Mouse (Mus musculus): ENCODE measurements around the gene Pid1. TPM values are rescaled to one million over a fixed set of nuclear protein-coding genes. Genes with fewer than 3 reads are reported as not detected.

The Pid1 gene
- total and polyA plus RNA-seq, 3 experiments: not detected

GRCm38 (mm10) chr1:84077023-84077422 lies 287.0 kb downstream of the Pid1 start:
- no peaks in the 10 kb centered on the region for H3K4me1 ChIP-seq (ENCODE audit: control insufficient read depth in 1 of 2, insufficient read depth in 2 of 2)
- dilution Hi-C loops (cut with MboI; ENCODE audit: extremely low pct_ligation_motif_present, extremely low pct_unique_long_range_greater_than_20kb, low sequenced_read_pairs) (no loop called here), in situ Hi-C loops (cut with MboI; ENCODE audit: low pct_ligation_motif_present, low pct_unique_long_range_greater_than_20kb, low sequenced_read_pairs) (no loop called here)
- H3K36me3 ChIP-seq (replicated peaks in 1 of 2; ENCODE audit: control insufficient read depth in 1 of 2, insufficient read depth in 1 of 2, low read length in 1 of 2): no peaks in the 10 kb centered on the region
- H3K27ac ChIP-seq (ENCODE audit: insufficient read depth, low read depth): no peak overlapping the region
- TF ChIP-seq NELFE (IDR thresholded peaks at IDR 0.05; ENCODE audit: low read depth, low read length) (no peak), CTCF (conservative IDR thresholded peaks at IDR 0.05 in 1 of 2, IDR thresholded peaks at IDR 0.05 in 1 of 2; ENCODE audit: low read depth in 2 of 2, low read length in 2 of 2) (no peak), TCF12 (IDR thresholded peaks at IDR 0.05; ENCODE audit: low read depth, low read length) (no peak)
- no peak overlapping the region for H3K9ac ChIP-seq (ENCODE audit: insufficient read depth, low read depth)
- H3K79me2 ChIP-seq (replicated peaks; ENCODE audit: control insufficient read depth, extremely low read depth, insufficient read depth, poor library complexity, severe bottlenecking): no peaks in the 10 kb centered on the region
- no peak overlapping the region for H3K4me3 ChIP-seq (replicated peaks in 1 of 3; ENCODE audit: low read depth in 2 of 3, low read length in 2 of 3, poor library complexity in 1 of 3)
- no peak for DNase-seq (ENCODE audit: extremely low read depth)
- no peaks in the 10 kb centered on the region for H3K9me3 ChIP-seq (replicated peaks; ENCODE audit: low read length)
- no peak overlapping the region for H3K4me2 ChIP-seq (ENCODE audit: insufficient read depth, low read depth, poor library complexity, severe bottlenecking)
- H3K27me3 ChIP-seq (replicated peaks): no peaks in the 10 kb centered on the region

GRCm38 (mm10) chr1:84056884-84057630 lies 306.9 kb downstream of the Pid1 start:
- Histone ChIP-seq H3K27ac (ENCODE audit: insufficient read depth, low read depth) (no peak overlapping the region), H3K9me3 (replicated peaks; ENCODE audit: low read length) (no peaks in the 10 kb centered on the region), H3K27me3 (replicated peaks) (no peaks in the 10 kb centered on the region), H3K79me2 (replicated peaks; ENCODE audit: control insufficient read depth, extremely low read depth, insufficient read depth, poor library complexity, severe bottlenecking) (no peaks in the 10 kb centered on the region), H3K4me2 (ENCODE audit: insufficient read depth, low read depth, poor library complexity, severe bottlenecking) (no peak overlapping the region), H3K4me1 (ENCODE audit: control insufficient read depth in 1 of 2, insufficient read depth in 2 of 2) (no peaks in the 10 kb centered on the region), H3K36me3 (replicated peaks in 1 of 2; ENCODE audit: control insufficient read depth in 1 of 2, insufficient read depth in 1 of 2, low read length in 1 of 2) (no peaks in the 10 kb centered on the region), H3K9ac (ENCODE audit: insufficient read depth, low read depth) (no peak overlapping the region), H3K4me3 (replicated peaks in 1 of 3; ENCODE audit: low read depth in 2 of 3, low read length in 2 of 3, poor library complexity in 1 of 3) (no peak overlapping the region)
- DNase-seq (ENCODE audit: extremely low read depth): no peak
- in situ Hi-C loops (cut with MboI; ENCODE audit: low pct_ligation_motif_present, low pct_unique_long_range_greater_than_20kb, low sequenced_read_pairs) (no loop called here), dilution Hi-C loops (cut with MboI; ENCODE audit: extremely low pct_ligation_motif_present, extremely low pct_unique_long_range_greater_than_20kb, low sequenced_read_pairs) (no loop called here)
- TF ChIP-seq JUND (conservative IDR thresholded peaks at IDR 0.05; ENCODE audit: low read depth, low read length) (no peak), ELF1 (IDR thresholded peaks at IDR 0.05; ENCODE audit: low read depth, low read length) (no peak), MAX (IDR thresholded peaks at IDR 0.05; ENCODE audit: low read length) (no peak), USF2 (conservative IDR thresholded peaks at IDR 0.05; ENCODE audit: low read depth, low read length) (no peak), POLR2AphosphoS2 (IDR thresholded peaks at IDR 0.05; ENCODE audit: low read depth, low read length) (no peak), TBP (conservative IDR thresholded peaks at IDR 0.05; ENCODE audit: low read depth, low read length) (no peak)

GRCm38 (mm10) chr1:84056306-84056705 lies 307.7 kb downstream of the Pid1 start:
- H3K9ac ChIP-seq (ENCODE audit: insufficient read depth, low read depth): no peak overlapping the region
- no peak overlapping the region for H3K4me2 ChIP-seq (ENCODE audit: insufficient read depth, low read depth, poor library complexity, severe bottlenecking)
- H3K4me1 ChIP-seq (ENCODE audit: control insufficient read depth in 1 of 2, insufficient read depth in 2 of 2): no peaks in the 10 kb centered on the region
- TF ChIP-seq KAT2A (IDR thresholded peaks at IDR 0.05; ENCODE audit: insufficient replicate concordance, low read length) (no peak), POLR2AphosphoS2 (IDR thresholded peaks at IDR 0.05; ENCODE audit: low read depth, low read length) (no peak), CTCF (conservative IDR thresholded peaks at IDR 0.05 in 1 of 2, IDR thresholded peaks at IDR 0.05 in 1 of 2; ENCODE audit: low read depth in 2 of 2, low read length in 2 of 2) (no peak), NELFE (IDR thresholded peaks at IDR 0.05; ENCODE audit: low read depth, low read length) (no peak), USF2 (conservative IDR thresholded peaks at IDR 0.05; ENCODE audit: low read depth, low read length) (no peak)
- H3K79me2 ChIP-seq (replicated peaks; ENCODE audit: control insufficient read depth, extremely low read depth, insufficient read depth, poor library complexity, severe bottlenecking): no peaks in the 10 kb centered on the region
- no peak overlapping the region for H3K27ac ChIP-seq (ENCODE audit: insufficient read depth, low read depth)
- no peaks in the 10 kb centered on the region for H3K9me3 ChIP-seq (replicated peaks; ENCODE audit: low read length)
- H3K27me3 ChIP-seq (replicated peaks): no peaks in the 10 kb centered on the region
- no peaks in the 10 kb centered on the region for H3K36me3 ChIP-seq (replicated peaks in 1 of 2; ENCODE audit: control insufficient read depth in 1 of 2, insufficient read depth in 1 of 2, low read length in 1 of 2)
- no peak for DNase-seq (ENCODE audit: extremely low read depth)
- in situ Hi-C loops (cut with MboI; ENCODE audit: low pct_ligation_motif_present, low pct_unique_long_range_greater_than_20kb, low sequenced_read_pairs): no loop called here
- H3K4me3 ChIP-seq (replicated peaks in 1 of 3; ENCODE audit: low read depth in 2 of 3, low read length in 2 of 3, poor library complexity in 1 of 3): no peak overlapping the region
- dilution Hi-C loops (cut with MboI; ENCODE audit: extremely low pct_ligation_motif_present, extremely low pct_unique_long_range_greater_than_20kb, low sequenced_read_pairs): no loop called here

All from CH12.LX (cell line).